Mouse (Mus musculus) limb, embryonic 12.5 days (tissue): ENCODE results near the gene Gm5622. TPM values are rescaled to one million over a fixed set of nuclear protein-coding genes. Genes with fewer than 3 reads are reported as not detected.
"Not testable (repeated sequence)": the region's sequence is repeated elsewhere in the genome, so short reads cannot be mapped to it uniquely, and the experiment has no call there.

ENCODE experiments used
- ATAC-seq: fragments of 200-750 bp; cut with Nextera tagmentation; 2 replicates; pipeline ENCODE4 v1.8.0; 2017; ENCODE audit warnings: low read depth, moderate TSS enrichment; ENCODE audit not compliant: insufficient number of reproducible peaks, insufficient read depth, low FRiP score, low TSS enrichment
- H3K27ac ChIP-seq: fragments of 300-500 bp; sonication (generic); 2 replicates; pipeline ENCODE4 v1.5.1; 2016; ENCODE audit warnings: mild to moderate bottlenecking, moderate library complexity
- H3K27me3 ChIP-seq: fragments of 300-500 bp; sonication (generic); 2 replicates; pipeline ENCODE4 v1.6.1; 2016; ENCODE audit warnings: mild to moderate bottlenecking, moderate library complexity
- H3K36me3 ChIP-seq: fragments of 300-500 bp; sonication (generic); 2 replicates; pipeline ENCODE4 v1.6.1; 2016; ENCODE audit warnings: mild to moderate bottlenecking, moderate library complexity
- H3K4me1 ChIP-seq: fragments of 300-500 bp; sonication (generic); replicated peaks from 2 replicates; pipeline ENCODE4 v1.6.1; 2016
- H3K4me2 ChIP-seq: fragments of 300-500 bp; sonication (generic); 2 replicates; pipeline ENCODE4 v1.6.1; 2016; ENCODE audit warnings: mild to moderate bottlenecking, moderate library complexity
- H3K4me3 ChIP-seq: fragments of 300-500 bp; sonication (generic); replicated peaks from 2 replicates; pipeline ENCODE4 v1.5.1; 2016; ENCODE audit warnings: mild to moderate bottlenecking
- H3K9ac ChIP-seq: fragments of 300-500 bp; sonication (generic); replicated peaks from 2 replicates; pipeline ENCODE4 v1.6.1; 2016; ENCODE audit warnings: mild to moderate bottlenecking, moderate library complexity
- H3K9me3 ChIP-seq: fragments of 300-500 bp; sonication (generic); 2 replicates; pipeline ENCODE4 v1.6.1; 2016; ENCODE audit warnings: mild to moderate bottlenecking, moderate library complexity
- WGBS: fragments of 180-500 bp; shearing (Covaris S2); methylation state at CpG from one replicate; pipeline ENCODE4 v1.1.7; 2016; 5-methylcytosine and 5-hydroxymethylcytosine counted together
- polyA plus RNA-seq: library from polyadenylated mRNA; unstranded; fragments of >200 nt; fragmentation: Nextera tagmentation; extraction: Ambion mirVana; gene quantifications from 2 replicates; pipeline ENCODE4 v1.2.1, GENCODE M21; 2016

Gene Gm5622
- polyA plus RNA-seq = not detected in 2 replicates

DNA sequence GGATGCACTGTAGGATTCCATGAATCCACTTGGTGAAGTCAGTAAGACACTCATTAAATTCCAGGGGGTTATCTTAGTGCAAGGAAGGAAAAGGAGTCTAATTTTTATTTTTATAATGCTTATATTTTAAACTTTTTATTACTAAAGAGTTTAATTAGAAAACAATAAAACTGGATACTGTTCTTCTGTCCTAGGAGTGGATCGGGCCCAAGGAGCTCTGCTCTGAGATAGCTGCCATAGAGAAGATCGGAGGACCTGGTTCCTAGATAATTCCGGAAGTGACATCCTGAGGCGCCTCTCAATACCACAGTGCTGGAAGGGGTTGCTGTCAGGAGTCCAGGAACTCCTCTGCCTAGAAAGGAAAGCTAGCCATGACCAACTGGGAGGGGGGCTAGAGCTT is at the start of gene Gm5622:
TSS of gene Gm5622 (plus strand) at position 301 of the 400 bp plus-strand sequence.
- H3K27ac ChIP-seq = no peak within 1 kb of the TSS

DNA sequence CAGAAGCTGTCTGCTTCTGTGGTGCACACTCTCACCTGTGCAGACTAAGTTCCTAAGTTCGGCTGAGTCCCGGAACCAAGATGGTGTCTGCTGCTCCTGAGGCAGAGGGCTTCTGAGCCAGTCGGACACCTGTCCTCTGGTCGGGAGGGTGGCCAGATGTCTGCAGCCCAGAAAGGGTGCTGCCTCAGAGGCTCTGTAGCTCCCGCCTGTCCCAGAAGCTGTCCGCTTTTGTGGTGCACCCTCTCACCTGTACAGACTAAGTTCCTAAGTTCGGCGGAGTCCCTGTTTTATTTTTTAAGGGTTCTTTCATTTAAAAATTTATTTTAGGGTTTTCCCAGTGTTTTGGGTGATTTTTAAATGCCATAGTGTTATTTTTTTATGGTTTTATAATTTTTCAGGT is 45.2 kb upstream of the Gm5622 start:
- no peaks in the 10 kb centered on the region for H3K27me3 ChIP-seq

More for the DNA sequence above, at the start of gene Gm5622:
- H3K9ac ChIP-seq = no peak within 1 kb of the TSS
- no peaks in the 10 kb centered on the region for H3K27me3 ChIP-seq
- H3K4me3 ChIP-seq = no peak within 1 kb of the TSS
- WGBS = 93% methylated on average over 4 of the region's 4 CpGs
- H3K9me3 ChIP-seq = no peaks in the 10 kb centered on the region
- H3K36me3 ChIP-seq = no peaks in the 10 kb centered on the region
- ATAC-seq = no peak
- no peaks in the 10 kb centered on the region for H3K4me1 ChIP-seq
- H3K4me2 ChIP-seq = no peak within 1 kb of the TSS

DNA sequence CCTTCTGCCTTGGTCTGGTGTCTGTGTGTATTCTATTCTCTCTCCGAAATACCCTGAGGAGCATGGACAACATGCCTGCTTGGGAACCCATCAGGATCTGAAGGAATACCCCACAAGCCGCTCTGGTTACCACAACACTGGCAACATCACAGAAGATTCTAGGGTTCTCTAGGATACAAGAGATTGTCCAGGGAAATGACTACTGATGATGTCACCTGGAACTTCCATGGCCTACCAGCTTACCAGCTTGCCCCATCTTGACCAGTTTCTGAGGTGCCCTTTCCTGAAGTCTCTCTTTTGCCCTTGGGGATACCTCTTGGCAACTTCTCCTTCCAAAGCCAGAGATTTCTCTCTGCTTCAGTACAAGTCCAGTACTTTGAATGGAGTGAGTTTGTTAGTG is 21.4 kb downstream of the Gm5622 start, which contains the start of gene Gm17175:
TSS of gene Gm17175 (minus strand) at position 101 of the 400 bp plus-strand sequence.
- not testable (repeated sequence) for H3K27ac ChIP-seq, ATAC-seq, H3K9me3 ChIP-seq, H3K4me2 ChIP-seq, H3K4me3 ChIP-seq, H3K27me3 ChIP-seq, H3K4me1 ChIP-seq, H3K36me3 ChIP-seq, H3K9ac ChIP-seq
- WGBS = 96% methylated on average over 2 of the region's 2 CpGs

More for the DNA sequence above, 45.2 kb upstream of the Gm5622 start:
- no peaks in the 10 kb centered on the region for H3K36me3 ChIP-seq
- no peaks in the 10 kb centered on the region for H3K9me3 ChIP-seq
- no peak overlapping the region for H3K27ac ChIP-seq
- ATAC-seq = no peak
- 94% methylated on average over 8 of the region's 8 CpGs for WGBS
- no peak overlapping the region for H3K4me2 ChIP-seq
- no peaks in the 10 kb centered on the region for H3K4me1 ChIP-seq
- H3K9ac ChIP-seq = no peak overlapping the region
- no peak overlapping the region for H3K4me3 ChIP-seq

DNA sequence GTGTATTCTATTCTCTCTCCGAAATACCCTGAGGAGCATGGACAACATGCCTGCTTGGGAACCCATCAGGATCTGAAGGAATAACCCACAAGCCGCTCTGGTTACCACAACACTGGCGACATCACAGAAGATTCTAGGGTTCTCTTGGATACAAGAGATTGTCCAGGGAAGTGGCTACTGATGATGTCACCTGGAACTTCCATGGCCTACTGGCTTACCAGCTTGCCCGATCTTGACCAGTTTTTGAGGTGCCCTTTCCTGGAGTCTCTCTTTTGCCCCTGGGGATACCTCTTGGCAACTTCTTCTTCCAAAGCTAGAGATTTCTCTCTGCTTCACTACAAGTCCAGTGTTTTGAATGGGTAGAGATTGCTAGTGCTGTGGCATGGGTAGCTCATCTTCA is 39.4 kb downstream of the Gm5622 start, which contains the start of gene Gm17174:
TSS of gene Gm17174 (minus strand) at position 101 of the 400 bp plus-strand sequence.
- H3K27ac ChIP-seq, ATAC-seq, H3K9ac ChIP-seq, H3K4me2 ChIP-seq, H3K4me3 ChIP-seq, H3K4me1 ChIP-seq, H3K27me3 ChIP-seq, H3K9me3 ChIP-seq, H3K36me3 ChIP-seq: not testable (repeated sequence)
- 96% methylated on average over 4 of the region's 4 CpGs for WGBS

DNA sequence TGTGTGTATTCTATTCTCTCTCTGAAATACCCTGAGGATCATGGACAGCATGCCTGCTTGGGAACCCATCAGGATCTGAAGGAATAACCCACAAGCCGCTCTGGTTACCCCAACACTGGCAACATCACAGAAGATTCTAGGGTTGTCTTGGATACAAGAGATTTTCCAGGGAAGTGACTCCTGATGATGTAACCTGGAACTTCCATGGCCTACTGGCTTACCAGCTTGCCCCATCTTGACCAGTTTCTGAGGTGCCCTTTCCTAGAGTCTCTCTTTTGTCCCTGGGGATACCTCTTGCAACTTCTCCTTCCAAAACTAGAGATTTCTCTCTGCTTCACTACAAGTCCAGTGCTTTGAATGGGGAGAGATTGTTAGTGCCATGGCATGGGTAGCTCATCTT is 58.6 kb downstream of the Gm5622 start, which contains the start of gene Gm17078:
TSS of gene Gm17078 (minus strand) at position 101 of the 400 bp plus-strand sequence.
- Histone ChIP-seq H3K27me3 (no peaks in the 10 kb centered on the region), H3K4me3 (no peak within 1 kb of the TSS), H3K4me2 (no peak within 1 kb of the TSS), H3K27ac (no peak within 1 kb of the TSS), H3K4me1 (no peaks in the 10 kb centered on the region), H3K9me3 (no peaks in the 10 kb centered on the region), H3K36me3 (no peaks in the 10 kb centered on the region), H3K9ac (no peak within 1 kb of the TSS)
- ATAC-seq = no peak
- WGBS = 84% methylated on average over 1 of the region's 1 CpGs

DNA sequence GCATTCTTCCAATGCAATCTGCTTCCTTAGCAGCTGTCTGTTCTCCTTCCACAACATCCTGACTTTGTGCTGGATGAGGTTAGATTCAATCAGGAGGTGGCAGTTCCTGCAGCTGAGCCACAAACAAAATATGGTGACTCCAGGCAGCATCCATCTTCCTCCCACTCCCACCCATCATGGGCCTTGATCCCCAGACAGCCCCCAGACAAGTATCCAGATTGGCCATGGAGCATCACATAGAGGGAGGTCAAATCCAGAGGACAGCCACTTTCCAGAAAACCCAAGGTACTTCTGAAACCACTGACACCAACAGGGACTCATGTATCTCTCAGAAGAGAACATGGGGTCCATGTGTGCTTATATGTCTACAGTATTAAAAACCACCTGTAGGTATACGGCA is 79.8 kb downstream of the Gm5622 start:
- H3K9ac ChIP-seq, H3K27ac ChIP-seq, H3K4me1 ChIP-seq, H3K4me2 ChIP-seq, H3K36me3 ChIP-seq, H3K9me3 ChIP-seq, H3K27me3 ChIP-seq, H3K4me3 ChIP-seq, ATAC-seq: not testable (repeated sequence)
- 88% methylated on average over 1 of the region's 1 CpGs for WGBS

DNA sequence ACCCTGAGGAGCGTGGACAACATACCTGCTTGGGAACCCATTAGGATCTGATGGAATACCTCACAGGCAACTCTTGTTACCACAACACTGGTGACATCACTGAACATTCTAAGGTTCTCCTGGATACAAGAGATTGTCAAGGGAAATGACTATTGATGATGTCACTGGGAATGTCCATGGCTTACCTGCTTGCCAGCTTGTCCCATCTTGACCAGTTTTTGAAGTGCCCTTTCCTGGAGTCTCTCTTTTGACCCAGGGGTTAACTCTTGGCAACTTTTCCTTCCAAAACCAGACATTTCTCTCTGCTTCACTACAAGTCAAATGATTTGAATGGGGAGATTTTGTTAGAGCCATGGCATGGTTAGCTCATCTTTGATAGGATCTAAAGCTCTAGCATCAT is 83.0 kb downstream of the Gm5622 start, which contains the start of gene Gm4181:
TSS of gene Gm4181 (minus strand) at position 101 of the 400 bp plus-strand sequence.
- H3K27me3 ChIP-seq, H3K9me3 ChIP-seq, H3K4me1 ChIP-seq, ATAC-seq, H3K4me3 ChIP-seq, H3K36me3 ChIP-seq, H3K4me2 ChIP-seq, H3K9ac ChIP-seq, H3K27ac ChIP-seq: not testable (repeated sequence)
- 88% methylated on average over 1 of the region's 1 CpGs for WGBS

DNA sequence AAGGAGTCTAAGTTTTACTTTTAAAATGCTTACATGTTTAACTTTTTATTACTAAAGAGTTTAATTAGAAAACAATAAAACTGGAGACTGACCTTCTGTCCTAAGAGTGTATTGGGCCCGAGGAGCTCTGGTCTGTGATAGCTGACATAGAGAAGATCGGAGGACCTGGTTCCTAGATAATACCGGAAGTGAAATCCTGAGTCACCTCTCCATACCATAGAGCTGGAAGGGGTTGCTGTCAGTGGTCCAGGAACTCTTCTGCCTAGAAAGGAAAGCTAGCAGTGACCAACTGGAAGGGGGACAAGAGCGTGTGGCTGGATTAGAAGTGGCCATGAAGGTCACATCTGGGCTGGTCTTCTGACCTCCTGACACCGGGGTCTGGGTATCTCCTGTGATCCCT is 124.7 kb downstream of the Gm5622 start:
- Histone ChIP-seq H3K27me3 (no peaks in the 10 kb centered on the region), H3K4me2 (no peak overlapping the region), H3K9ac (no peak overlapping the region), H3K36me3 (no peaks in the 10 kb centered on the region), H3K4me1 (no peaks in the 10 kb centered on the region), H3K9me3 (no peaks in the 10 kb centered on the region), H3K4me3 (no peak overlapping the region), H3K27ac (no peak overlapping the region)
- 88% methylated on average over 5 of the region's 5 CpGs for WGBS
- ATAC-seq = no peak

DNA sequence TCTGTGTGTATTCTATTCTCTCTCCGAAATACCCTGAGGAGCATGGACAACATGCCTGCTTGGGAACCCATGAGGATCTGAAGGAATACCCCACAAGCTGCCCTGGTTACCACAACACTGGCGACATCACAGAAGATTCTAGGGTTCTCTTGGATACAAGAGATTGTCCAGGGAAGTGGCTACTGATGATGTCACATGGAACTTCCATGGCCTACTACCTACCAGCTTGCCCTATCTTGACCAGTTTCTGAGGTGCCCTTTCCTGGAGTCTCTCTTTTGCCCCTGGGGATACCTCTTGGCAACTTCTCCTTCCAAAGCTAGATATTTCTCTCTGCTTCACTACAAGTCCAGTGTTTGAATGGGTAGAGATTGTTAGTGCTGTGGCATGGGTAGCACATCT is 142.8 kb downstream of the Gm5622 start, which contains the start of gene Gm17079:
TSS of gene Gm17079 (minus strand) at position 101 of the 400 bp plus-strand sequence.
- not testable (repeated sequence) for H3K9me3 ChIP-seq, ATAC-seq, H3K4me1 ChIP-seq, H3K27ac ChIP-seq, H3K4me3 ChIP-seq, H3K27me3 ChIP-seq, H3K9ac ChIP-seq, H3K36me3 ChIP-seq, H3K4me2 ChIP-seq
- WGBS = 64% methylated on average over 2 of the region's 2 CpGs

Other genes starting within 250 kb of the Gm5622 start
- gene Gm7247, start 191.0 kb upstream of the Gm5622 start, polyA plus RNA-seq = not detected in 2 replicates
- not detected in 2 replicates for gene Vmn2r88, start 142.0 kb upstream of the Gm5622 start, polyA plus RNA-seq
- gene Vmn2r89, start 100.9 kb upstream of the Gm5622 start, polyA plus RNA-seq = not detected in 2 replicates
- gene Gm17175, start 21.3 kb downstream of the Gm5622 start, polyA plus RNA-seq = not detected in 2 replicates
- gene Gm17174, start 39.3 kb downstream of the Gm5622 start, polyA plus RNA-seq = not detected in 2 replicates
- gene Gm17078, start 58.5 kb downstream of the Gm5622 start, polyA plus RNA-seq = not detected in 2 replicates
- not detected in 2 replicates for gene Gm4181, start 82.9 kb downstream of the Gm5622 start, polyA plus RNA-seq
- gene Gm17079, start 142.7 kb downstream of the Gm5622 start, polyA plus RNA-seq = not detected in 2 replicates
- not detected in 2 replicates for gene Gm5800, start 164.4 kb downstream of the Gm5622 start, polyA plus RNA-seq
- not detected in 2 replicates for gene Ang4, start 220.8 kb downstream of the Gm5622 start, polyA plus RNA-seq
- not detected in 2 replicates for gene AY358078, start 247.3 kb downstream of the Gm5622 start, polyA plus RNA-seq